Mouse (Mus musculus) liver, postnatal 0 days (tissue): ENCODE measurements around the gene Heatr3. TPM values are rescaled to one million over a fixed set of nuclear protein-coding genes. Genes with fewer than 3 reads are reported as not detected.
A peak's percentile ranks its signal among the peaks of the same experiment; 100 is the strongest.
"Not testable (repeated sequence)": the region's sequence is repeated elsewhere in the genome, so short reads cannot be mapped to it uniquely, and the experiment has no call there.

Source experiments
- ATAC-seq: fragments of 200-750 bp; cut with Nextera tagmentation; 2 replicates; pipeline ENCODE4 v1.8.0; 2017; ENCODE audit warnings: mild to moderate bottlenecking, moderate library complexity
- DNase-seq: peaks from one replicate; pipeline ENCODE4 v3.0.0-alpha.2; 2016
- H3K27ac ChIP-seq: fragments of 300-500 bp; sonication (generic); 2 replicates; pipeline ENCODE4 v1.5.1; 2014; ENCODE audit warnings: antibody characterized with exemption, moderate library complexity, mild to moderate bottlenecking, low read depth
- H3K27me3 ChIP-seq: fragments of 300-500 bp; sonication (generic); 2 replicates; pipeline ENCODE4 v1.6.1; 2014; ENCODE audit warnings: low read length, control low read depth, mixed read lengths; ENCODE audit not compliant: insufficient read depth
- H3K36me3 ChIP-seq: fragments of 300-500 bp; sonication (generic); replicated peaks from 2 replicates; pipeline ENCODE4 v1.6.1; 2014; ENCODE audit warnings: mild to moderate bottlenecking, control low read depth, low read length, moderate library complexity, mixed read lengths; ENCODE audit not compliant: insufficient read depth
- H3K4me1 ChIP-seq: fragments of 300-500 bp; sonication (generic); 2 replicates; pipeline ENCODE4 v1.6.1; 2014; ENCODE audit warnings: antibody characterized with exemption, mild to moderate bottlenecking, control low read depth; ENCODE audit not compliant: insufficient read depth
- H3K4me2 ChIP-seq: fragments of 300-500 bp; sonication (generic); 2 replicates; pipeline ENCODE4 v1.6.1; 2014; ENCODE audit warnings: low read depth, mild to moderate bottlenecking, low read length, moderate library complexity, mixed read lengths
- H3K4me3 ChIP-seq: fragments of 300-500 bp; sonication (generic); 2 replicates; pipeline ENCODE4 v1.5.1; 2014; ENCODE audit warnings: low read depth, low read length
- H3K9ac ChIP-seq: fragments of 300-500 bp; sonication (generic); replicated peaks from 2 replicates; pipeline ENCODE4 v1.6.1; 2014; ENCODE audit warnings: mild to moderate bottlenecking, moderate library complexity
- H3K9me3 ChIP-seq: fragments of 300-500 bp; sonication (generic); 2 replicates; pipeline ENCODE4 v1.6.1; 2016; ENCODE audit warnings: mild to moderate bottlenecking, control low read depth, low read length, mixed read lengths
- EP300 ChIP-seq: IDR thresholded peaks from 2 replicates; pipeline ENCODE4 v1.6.1; 2016; ENCODE audit warnings: antibody characterized with exemption, low read depth, mild to moderate bottlenecking
- WGBS: fragments of 180-500 bp; shearing (Covaris S2); extraction: QIAGEN DNeasy Blood & Tissue Kit; methylation state at CpG from one replicate; pipeline ENCODE4 v1.1.7; 2014; ENCODE audit not compliant: insufficient replicate concordance; 5-methylcytosine and 5-hydroxymethylcytosine counted together
- microRNA-seq: library from miRNA; unstranded; fragments of <30 nt; microRNA quantifications from one replicate; pipeline ENCODE4, GENCODE M21; 2016
- polyA plus RNA-seq: library from polyadenylated mRNA; unstranded; fragments of >200 nt; fragmentation: Nextera tagmentation; extraction: Ambion mirVana; gene quantifications from 2 replicates; pipeline ENCODE4 v1.2.1, GENCODE M21; 2015

The Heatr3 gene
- polyA plus RNA-seq, 1 experiment from 2014 or later = 14.1 TPM

DNA sequence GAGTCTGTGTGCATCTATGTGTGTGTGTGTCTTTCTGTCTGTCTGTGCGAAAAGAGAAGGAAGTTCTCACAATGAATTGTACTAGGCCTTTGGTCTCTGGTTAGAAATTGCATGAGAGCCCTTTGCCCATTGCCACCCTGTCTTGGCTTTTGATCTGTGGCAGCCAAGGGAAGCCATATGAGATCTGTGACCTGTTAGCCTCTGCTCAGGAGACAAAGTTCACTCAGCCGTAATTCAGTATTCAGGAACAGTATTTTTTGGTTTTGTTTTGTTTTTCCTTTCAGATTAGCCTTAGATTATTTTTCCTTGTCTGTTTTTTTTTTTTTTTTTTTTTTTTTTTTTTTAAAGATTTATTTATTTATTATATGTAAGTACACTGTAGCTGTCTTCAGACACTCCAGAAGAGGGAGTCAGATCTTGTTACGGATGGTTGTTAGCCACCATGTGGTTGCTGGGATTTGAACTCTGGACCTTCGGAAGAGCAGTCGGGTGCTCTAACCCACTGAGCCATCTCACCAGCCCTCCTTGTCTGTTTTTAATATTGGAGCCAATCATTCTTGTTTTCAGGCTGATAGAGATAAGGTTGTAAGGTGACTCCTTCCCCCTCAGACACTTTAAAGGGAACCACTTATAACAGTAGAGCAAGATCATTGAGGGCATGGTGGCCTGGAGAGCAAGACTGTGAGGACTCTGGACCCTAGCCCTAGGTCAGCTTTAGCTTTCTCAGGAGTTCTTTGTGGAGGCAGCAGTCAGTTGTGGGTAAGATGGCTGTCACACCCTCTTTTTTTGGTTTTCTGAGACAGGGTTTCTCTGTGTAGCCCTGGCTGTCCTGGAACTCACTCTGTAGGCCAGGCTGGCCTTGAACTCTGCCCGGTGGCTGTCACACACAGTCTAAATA lies 72.5 kb downstream of the Heatr3 start:
- H3K4me3 ChIP-seq, H3K36me3 ChIP-seq, H3K9ac ChIP-seq, ATAC-seq, DNase-seq, H3K9me3 ChIP-seq, H3K4me1 ChIP-seq, H3K27me3 ChIP-seq: not testable (repeated sequence)
- H3K4me2 ChIP-seq = peak overlapping the region; percentile 36
- H3K27ac ChIP-seq = peak overlapping the region; percentile 34; the same call in 1 of the 2 replicates
- 0 out of 2 replicates have a peak, but pooled peaks have one; percentile 26 for TF ChIP-seq EP300
- WGBS = 72% methylated on average over 5 of the region's 6 CpGs

DNA sequence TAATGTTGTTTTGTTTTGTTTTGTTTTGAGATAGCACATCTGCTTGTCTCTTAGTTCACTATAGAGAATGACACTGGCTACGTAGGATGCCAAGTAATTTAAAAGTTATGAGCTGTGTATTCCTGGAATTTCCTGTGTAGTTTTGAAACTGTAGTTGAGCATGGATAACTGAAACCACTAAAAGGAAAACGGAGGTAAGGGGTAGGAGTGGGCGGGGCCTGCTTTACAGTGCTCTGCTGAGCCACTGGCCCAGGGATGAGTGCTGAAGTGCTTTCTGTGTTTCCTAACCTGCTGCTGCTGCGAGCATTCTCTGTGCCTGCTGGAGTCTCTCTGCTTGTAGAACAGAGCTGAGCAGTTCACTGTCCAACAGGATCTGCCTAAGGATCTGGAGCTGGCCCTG lies 83.7 kb downstream of the Heatr3 start:
- Histone ChIP-seq H3K4me3 (no peak overlapping the region), H3K4me2 (no peak overlapping the region), H3K27me3 (no peaks in the 10 kb centered on the region), H3K36me3 (no peaks in the 10 kb centered on the region; the same call in 1 of the 2 replicates), H3K9ac (no peak overlapping the region), H3K4me1 (peaks cover 9% of the 10 kb centered on the region; the same call in 1 of the 2 replicates), H3K9me3 (no peaks in the 10 kb centered on the region), H3K27ac (no peak overlapping the region)
- no peak for TF ChIP-seq EP300
- 57% methylated on average over 4 of the region's 4 CpGs for WGBS
- no peak for ATAC-seq
- DNase-seq = no peak

Small RNAs within 50 kb of the gene (microRNA-seq; reads per million reads assigned to microRNA genes)
- not detected for gene Mir7071

Other genes starting within 250 kb of the Heatr3 start
- 0.31 and 0.36 TPM in 2 replicates for gene Zfp423, start 178.3 kb upstream of the Heatr3 start, polyA plus RNA-seq
- gene Cnep1r1, start 19.1 kb upstream of the Heatr3 start, polyA plus RNA-seq = 17.4 and 19.1 TPM in 2 replicates
- 4.6 and 4.8 TPM in 2 replicates for gene Tent4b, start 61.4 kb downstream of the Heatr3 start, polyA plus RNA-seq
- gene Adcy7, start 134.5 kb downstream of the Heatr3 start, polyA plus RNA-seq = 8.1 and 8.4 TPM in 2 replicates
- gene Brd7, start 224.3 kb downstream of the Heatr3 start, polyA plus RNA-seq = 25.3 and 29.1 TPM in 2 replicates